In the genomic region with DNA sequence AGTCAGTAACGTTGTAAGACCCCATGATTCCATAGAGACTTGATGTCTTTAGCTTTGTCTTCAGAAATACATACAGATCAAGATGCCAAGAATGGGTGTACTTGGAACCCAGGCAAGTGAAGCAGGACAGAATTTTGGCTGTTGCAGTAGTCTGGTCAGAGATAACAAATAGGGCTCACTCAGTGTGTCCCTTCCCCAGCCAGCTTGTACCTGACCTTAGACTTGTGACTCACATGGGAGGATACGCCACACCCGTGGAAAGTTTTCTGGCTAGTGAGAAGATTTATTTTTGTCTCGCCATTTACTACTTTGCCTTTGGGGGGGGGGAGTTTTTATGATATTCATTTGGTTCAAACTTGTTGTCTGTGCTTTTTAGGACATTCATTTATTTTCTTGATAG, we compare ENCODE assay signal across 9 mouse cellular contexts.
A peak's percentile ranks its signal among the peaks of the same experiment; 100 is the strongest.
DNase-seq lines count a peak whose midpoint lies in the region; ATAC-seq lines count a peak whose summit lies in the region.
"Had no signal": no experiment of that assay in that cellular context is flagged by ENCODE, and none has a peak within 500 bp of the region (broad histone marks: within the 10 kb centered on the region; RNA-seq: fewer than 3 reads in every experiment).

No protein-coding gene starts in this region.

- H3K27me3 ChIP-seq in intestine, embryonic 14.5 days (replicated peaks; ENCODE audit: control insufficient read depth, insufficient read depth, low read length): no peaks in the 10 kb centered on the region
- no peaks in the 10 kb centered on the region for H3K27me3 ChIP-seq in intestine, embryonic 16.5 days (replicated peaks; ENCODE audit: control insufficient read depth, insufficient read depth, low read length)
- H3K27me3 ChIP-seq in limb, embryonic 10.5 days (ENCODE audit: low read depth, poor library complexity, severe bottlenecking): no peaks in the 10 kb centered on the region

- no peaks in the 10 kb centered on the region for H3K9me3 ChIP-seq in intestine, embryonic 14.5 days (ENCODE audit: control insufficient read depth, low read length)
- H3K9me3 ChIP-seq in intestine, embryonic 16.5 days (ENCODE audit: control insufficient read depth, low read length): no peaks in the 10 kb centered on the region
- H3K9me3 ChIP-seq in limb, embryonic 10.5 days (replicated peaks): no peaks in the 10 kb centered on the region

- 75% methylated on average over 4 of the region's 4 CpGs for WGBS in intestine, embryonic 14.5 days
- 63% methylated on average over 4 of the region's 4 CpGs for WGBS in intestine, embryonic 16.5 days
- WGBS in limb, embryonic 10.5 days: 84% methylated on average over 4 of the region's 4 CpGs

- peaks cover 4% of the 10 kb centered on the region; the same call in 1 of the 2 replicates for H3K36me3 ChIP-seq in intestine, embryonic 14.5 days (ENCODE audit: control insufficient read depth, insufficient read depth, low read length)
- no peaks in the 10 kb centered on the region for H3K36me3 ChIP-seq in intestine, embryonic 16.5 days (ENCODE audit: control insufficient read depth, insufficient read depth, low read length)
- H3K36me3 ChIP-seq in limb, embryonic 10.5 days: peaks cover 54% of the 10 kb centered on the region

- no peak for ATAC-seq in intestine, embryonic 14.5 days (replicated peaks; ENCODE audit: low FRiP score, low TSS enrichment, low read depth)
- ATAC-seq in intestine, embryonic 16.5 days: no peak
- no peak for ATAC-seq in megakaryocyte-erythroid progenitor cell, adult 5-6 weeks (replicated peaks; ENCODE audit: low FRiP score, low TSS enrichment, poor library complexity, severe bottlenecking)

- no peaks in the 10 kb centered on the region for H3K4me1 ChIP-seq in intestine, embryonic 14.5 days (replicated peaks; ENCODE audit: control insufficient read depth, insufficient read depth, low read length)
- H3K4me1 ChIP-seq in intestine, embryonic 16.5 days (ENCODE audit: control insufficient read depth, insufficient read depth, low read length): no peaks in the 10 kb centered on the region
- no peaks in the 10 kb centered on the region for H3K4me1 ChIP-seq in limb, embryonic 10.5 days

- DNase-seq in intestine, embryonic 14.5 days (ENCODE audit: low spot score): peak; percentile 25
- peak; percentile 36 for DNase-seq in adipocyte (ENCODE audit: low spot score)
- peak; percentile 79 to 80 for DNase-seq in heart, adult 9 months (ENCODE audit: low spot score in 2 of 2)
- peak; percentile 42 for DNase-seq in kidney, postnatal 10 days
- no peak for DNase-seq in limb, embryonic 10.5 days (ENCODE audit: low spot score)
- DNase-seq in frontal cortex, postnatal 36 days (ENCODE audit: low spot score in 2 of 2): no peak

- H3K4me2 ChIP-seq in intestine, embryonic 14.5 days (ENCODE audit: low read length): no peak overlapping the region
- no peak overlapping the region for H3K4me2 ChIP-seq in intestine, embryonic 16.5 days (ENCODE audit: low read depth, low read length)

- no peak overlapping the region for H3K9ac ChIP-seq in intestine, embryonic 14.5 days (ENCODE audit: low read length)
- no peak overlapping the region for H3K9ac ChIP-seq in intestine, embryonic 16.5 days (ENCODE audit: low read depth, low read length)

- no peak overlapping the region for H3K27ac ChIP-seq in intestine, embryonic 14.5 days (ENCODE audit: low read depth)
- H3K27ac ChIP-seq in intestine, embryonic 16.5 days (ENCODE audit: low read length): no peak overlapping the region
- no peak overlapping the region for H3K27ac ChIP-seq in limb, embryonic 10.5 days

- no peak overlapping the region for H3K4me3 ChIP-seq in intestine, embryonic 14.5 days (ENCODE audit: low read depth, low read length)
- no peak overlapping the region for H3K4me3 ChIP-seq in intestine, embryonic 16.5 days (ENCODE audit: low read length)
- H3K4me3 ChIP-seq in limb, embryonic 10.5 days: no peak overlapping the region
- H3K4me3 ChIP-seq: erythroblast, embryonic 14.5 days had no signal

Comparison
In these comparisons a context has a peak if more than half of its experiments do, and no peak if none do; other contexts are left out.
1. DNase-seq: peak in intestine, embryonic 14.5 days (single experiment), adipocyte (single experiment), heart, adult 9 months (2 of 2) and kidney, postnatal 10 days (single experiment); none in limb, embryonic 10.5 days (single experiment) and frontal cortex, postnatal 36 days (0 of 2).